Mouse (Mus musculus) embryonic facial prominence, embryonic 11.5 days (tissue): ENCODE data around the gene Actrt3. TPM values are rescaled to one million over a fixed set of nuclear protein-coding genes. Genes with fewer than 3 reads are reported as not detected.

ENCODE experiments used
- ATAC-seq: fragments of 200-750 bp; cut with Nextera tagmentation; replicated peaks from 2 replicates; pipeline ENCODE4 v1.8.0; 2017; ENCODE audit warnings: low read depth; ENCODE audit not compliant: insufficient number of reproducible peaks, low FRiP score, low TSS enrichment
- DNase-seq: peaks from one replicate; pipeline ENCODE4 v3.0.0-alpha.2; 2015; ENCODE audit warnings: low spot score
- H3K27ac ChIP-seq: fragments of 300-500 bp; sonication (generic); replicated peaks from 2 replicates; pipeline ENCODE4 v1.5.1; 2014; ENCODE audit warnings: mild to moderate bottlenecking, low read depth, low read length, control low read depth
- H3K27me3 ChIP-seq: fragments of 300-500 bp; sonication (generic); 2 replicates; pipeline ENCODE4 v1.6.1; 2014; ENCODE audit warnings: mild to moderate bottlenecking, low read length, moderate library complexity, mixed read lengths; ENCODE audit not compliant: control insufficient read depth, insufficient read depth
- H3K36me3 ChIP-seq: fragments of 300-500 bp; sonication (generic); replicated peaks from 2 replicates; pipeline ENCODE4 v1.6.1; 2014; ENCODE audit warnings: low read depth, mild to moderate bottlenecking, low read length, moderate library complexity, mixed read lengths; ENCODE audit not compliant: control insufficient read depth, insufficient read depth
- H3K4me1 ChIP-seq: fragments of 300-500 bp; sonication (generic); 2 replicates; pipeline ENCODE4 v1.6.1; 2014; ENCODE audit warnings: low read length, mixed read lengths; ENCODE audit not compliant: control insufficient read depth, insufficient read depth
- H3K4me2 ChIP-seq: fragments of 300-500 bp; sonication (generic); 2 replicates; pipeline ENCODE4 v1.6.1; 2014; ENCODE audit warnings: low read depth, mild to moderate bottlenecking, control low read depth, low read length, moderate library complexity
- H3K4me3 ChIP-seq: fragments of 300-500 bp; sonication (generic); 2 replicates; pipeline ENCODE4 v1.5.1; 2014; ENCODE audit warnings: low read depth, low read length, control low read depth
- H3K9ac ChIP-seq: fragments of 300-500 bp; sonication (generic); replicated peaks from 2 replicates; pipeline ENCODE4 v1.6.1; 2014; ENCODE audit warnings: mild to moderate bottlenecking, control low read depth, low read length
- H3K9me3 ChIP-seq: fragments of 300-500 bp; sonication (generic); replicated peaks from 2 replicates; pipeline ENCODE4 v1.6.1; 2016; ENCODE audit warnings: mild to moderate bottlenecking, low read length, inconsistent platforms, mixed read lengths; ENCODE audit not compliant: control insufficient read depth
- WGBS: fragments of 180-500 bp; shearing (Covaris S2); extraction: QIAGEN DNeasy Blood & Tissue Kit; methylation state at CpG from one replicate; pipeline ENCODE4 v1.1.7; 2014; 5-methylcytosine and 5-hydroxymethylcytosine counted together
- polyA plus RNA-seq: library from polyadenylated mRNA; unstranded; fragments of >200 nt; fragmentation: Nextera tagmentation; extraction: Ambion mirVana; gene quantifications from 2 replicates; pipeline ENCODE4 v1.2.1, GENCODE M21; 2014

The Actrt3 gene
- 0.10 and 0.24 TPM in 2 replicates for polyA plus RNA-seq

DNA sequence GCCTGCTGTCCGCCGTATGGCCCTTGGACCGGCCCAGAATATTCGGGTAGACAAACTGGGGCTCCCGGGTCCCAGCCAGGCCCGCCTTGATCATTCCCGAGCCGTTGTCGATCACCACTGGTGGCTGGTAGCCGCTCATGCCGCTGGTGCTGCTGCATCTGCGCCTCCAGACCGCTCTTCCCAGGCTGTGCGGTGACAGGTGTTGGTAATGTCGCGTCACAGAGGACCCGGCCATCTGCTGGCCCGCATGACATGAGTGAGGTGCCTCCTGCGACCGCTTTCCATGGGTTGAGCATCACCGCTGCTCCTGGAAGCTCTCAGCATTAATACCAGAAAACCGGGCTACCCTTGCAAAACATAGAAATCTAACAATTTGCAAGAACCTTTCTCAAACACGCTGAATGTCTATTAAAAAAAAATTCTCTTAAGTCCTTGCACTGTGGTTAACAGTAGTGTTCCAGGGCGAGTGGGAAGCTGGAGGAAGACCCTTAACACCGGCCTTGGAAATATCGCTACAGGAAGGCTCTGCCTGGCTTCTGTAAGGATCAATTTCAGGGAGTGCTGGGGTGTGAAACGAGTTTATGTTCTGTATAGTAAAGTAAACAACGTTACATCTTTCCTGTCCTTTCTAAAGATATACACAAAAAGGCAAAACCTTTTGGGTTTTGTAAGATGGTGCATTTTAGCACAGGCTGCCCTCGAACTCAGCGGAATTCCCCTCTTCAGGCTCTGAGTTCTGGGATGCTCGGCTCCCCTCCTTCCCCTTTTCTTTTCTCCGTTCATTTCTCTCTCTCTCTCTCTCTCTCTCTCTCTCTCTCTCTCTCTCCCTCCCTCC lies at the start of gene Actrt3:
Gene Actrt3 (minus strand): TSS at position 229 of the 835 bp plus-strand sequence.
- ATAC-seq = no peak
- H3K27ac ChIP-seq = no peak within 1 kb of the TSS; the same call in 1 of the 2 replicates

DNA sequence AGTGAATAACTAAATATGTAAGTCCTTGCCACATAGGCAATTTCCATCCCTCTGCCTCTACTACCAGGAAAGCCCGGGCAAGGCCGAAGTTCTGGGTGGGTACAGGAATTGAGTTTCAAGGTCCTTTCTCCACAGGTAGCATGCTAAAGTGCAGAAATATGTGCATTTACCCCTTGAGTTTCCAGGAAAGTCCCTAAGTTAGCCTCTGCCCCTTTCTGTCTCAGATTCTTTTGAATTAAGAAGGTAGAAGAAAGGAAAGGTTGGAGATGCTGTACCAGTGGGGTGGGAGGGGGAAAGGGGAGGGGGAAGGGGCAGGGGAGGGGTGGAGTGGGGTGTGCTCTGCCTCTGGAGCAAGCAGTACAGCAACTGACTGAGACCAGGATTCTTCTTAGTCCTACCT lies 48.7 kb upstream of the Actrt3 start:
- Histone ChIP-seq H3K27me3 (peaks cover 8% of the 10 kb centered on the region), H3K9ac (no peak overlapping the region), H3K4me2 (no peak overlapping the region), H3K4me1 (peaks cover 5% of the 10 kb centered on the region; the same call in 1 of the 2 replicates), H3K36me3 (no peaks in the 10 kb centered on the region), H3K9me3 (no peaks in the 10 kb centered on the region), H3K27ac (no peak overlapping the region), H3K4me3 (no peak overlapping the region)
- no peak for DNase-seq
- ATAC-seq = no peak
- WGBS = 92% methylated on average over 2 of the region's 2 CpGs

More for the DNA sequence above, at the start of gene Actrt3:
- peak; percentile 50 for DNase-seq
- no peaks in the 10 kb centered on the region for H3K9me3 ChIP-seq
- H3K27me3 ChIP-seq = peaks cover 2% of the 10 kb centered on the region; the same call in 1 of the 2 replicates
- no peaks in the 10 kb centered on the region for H3K4me1 ChIP-seq
- H3K4me2 ChIP-seq = peak within 1 kb of the TSS; percentile 86
- H3K9ac ChIP-seq = peak within 1 kb of the TSS; percentile 51
- WGBS = 1% methylated on average over 32 of the region's 32 CpGs
- H3K36me3 ChIP-seq = no peaks in the 10 kb centered on the region
- H3K4me3 ChIP-seq = peak within 1 kb of the TSS; percentile 45

DNA sequence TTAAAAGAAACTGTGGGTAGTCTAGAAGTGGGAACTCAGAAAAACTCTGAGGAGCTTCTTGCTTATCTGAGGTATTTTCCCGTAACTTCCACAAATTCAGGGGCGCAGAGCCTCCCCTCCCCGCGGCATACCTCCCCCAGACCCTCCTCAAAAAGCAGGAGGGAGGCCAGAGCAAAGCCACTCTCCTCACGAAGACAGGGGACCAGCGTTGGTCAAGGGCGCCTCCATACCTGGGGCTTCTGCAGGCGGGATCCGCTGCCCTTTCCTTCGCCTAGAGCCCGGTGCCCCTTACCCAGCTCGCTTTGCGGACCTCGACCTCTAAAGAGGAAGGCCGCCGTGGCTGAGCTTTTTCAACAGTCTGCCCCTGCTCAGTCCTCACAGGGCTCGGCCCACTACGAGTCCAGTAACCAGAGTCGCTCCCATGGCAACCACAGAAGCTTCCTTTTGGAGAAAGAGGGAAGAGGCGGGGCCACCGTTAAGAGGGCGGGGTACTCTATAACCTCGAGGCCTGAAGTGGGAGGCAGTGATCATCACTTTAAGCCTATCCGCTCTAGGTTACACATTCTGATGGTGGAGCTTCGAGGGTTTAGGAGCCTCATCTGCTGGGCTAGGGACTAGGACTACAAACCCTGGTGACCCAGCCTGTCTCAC lies 47.8 kb upstream of the Actrt3 start, which contains the start of gene Lrrc34:
Gene Lrrc34 (minus strand): TSS at position 430 of the 651 bp plus-strand sequence.
- Histone ChIP-seq H3K36me3 (no peaks in the 10 kb centered on the region), H3K9ac (peak within 1 kb of the TSS; percentile 61), H3K9me3 (no peaks in the 10 kb centered on the region), H3K4me1 (peaks cover 5% of the 10 kb centered on the region; the same call in 1 of the 2 replicates), H3K4me2 (peak within 1 kb of the TSS; percentile 74), H3K27me3 (peaks cover 8% of the 10 kb centered on the region), H3K4me3 (peak within 1 kb of the TSS; percentile 35), H3K27ac (no peak within 1 kb of the TSS)
- WGBS = 1% methylated on average over 25 of the region's 25 CpGs
- ATAC-seq = peak; percentile 88
- peak; percentile 89 for DNase-seq

DNA sequence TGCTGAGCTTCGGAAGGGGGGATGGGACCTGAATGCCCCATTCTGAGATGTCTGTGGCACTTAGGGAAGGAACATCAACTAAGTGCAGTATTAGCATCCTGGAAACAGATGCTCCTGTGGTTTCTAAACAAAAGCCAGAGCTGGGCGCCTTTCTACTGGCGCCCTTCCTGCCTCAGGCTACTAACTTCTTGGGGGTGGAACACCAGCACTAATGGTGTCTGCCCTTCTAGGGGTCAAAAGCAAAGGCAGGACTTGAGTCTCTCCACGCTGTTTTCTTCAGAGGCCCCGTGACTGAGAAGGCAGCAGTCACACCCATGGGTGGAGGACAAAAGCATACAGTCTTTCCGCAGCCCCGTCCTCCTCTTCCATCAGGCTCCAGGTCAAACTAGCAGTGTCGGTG lies 47.0 kb upstream of the Actrt3 start:
- Histone ChIP-seq H3K27ac (no peak overlapping the region), H3K4me2 (no peak overlapping the region), H3K36me3 (no peaks in the 10 kb centered on the region), H3K9me3 (no peaks in the 10 kb centered on the region), H3K4me1 (peaks cover 5% of the 10 kb centered on the region; the same call in 1 of the 2 replicates), H3K4me3 (no peak overlapping the region), H3K9ac (no peak overlapping the region), H3K27me3 (peaks cover 8% of the 10 kb centered on the region)
- peak; percentile 17 for DNase-seq
- 38% methylated on average over 8 of the region's 8 CpGs for WGBS
- no peak for ATAC-seq

DNA sequence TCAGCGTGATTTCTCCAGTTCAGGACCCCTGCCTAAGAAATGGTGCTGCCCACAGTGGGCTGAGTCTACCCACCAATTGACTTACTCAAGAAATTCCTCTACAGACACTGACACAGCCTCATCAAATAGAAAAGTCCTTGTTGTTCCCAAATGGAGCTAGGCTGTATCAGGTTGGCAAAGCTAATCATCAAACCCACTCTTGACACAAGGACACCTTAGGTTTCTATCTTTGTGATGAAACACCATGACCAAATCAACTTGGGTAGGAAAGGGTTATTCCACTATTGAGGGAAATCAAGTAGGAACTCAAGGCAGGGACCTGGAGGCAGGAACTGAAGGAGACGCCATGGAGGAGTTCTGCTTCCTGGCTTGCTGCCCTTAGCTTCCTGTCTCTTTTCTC lies 44.5 kb upstream of the Actrt3 start, which contains the start of gene Lrriq4:
Gene Lrriq4 (plus strand): TSS at position 301 of the 400 bp plus-strand sequence.
- H3K27ac ChIP-seq = no peak within 1 kb of the TSS
- WGBS = 73% methylated on average over 2 of the region's 2 CpGs
- H3K36me3 ChIP-seq = no peaks in the 10 kb centered on the region
- DNase-seq (no peak), ATAC-seq (no peak)
- H3K4me2 ChIP-seq = no peak within 1 kb of the TSS
- H3K9me3 ChIP-seq = no peaks in the 10 kb centered on the region
- H3K4me3 ChIP-seq = no peak within 1 kb of the TSS
- peaks cover under 1% of the 10 kb centered on the region; the same call in 1 of the 2 replicates for H3K27me3 ChIP-seq
- H3K9ac ChIP-seq = no peak within 1 kb of the TSS
- H3K4me1 ChIP-seq = peaks cover 2% of the 10 kb centered on the region; the same call in 1 of the 2 replicates

DNA sequence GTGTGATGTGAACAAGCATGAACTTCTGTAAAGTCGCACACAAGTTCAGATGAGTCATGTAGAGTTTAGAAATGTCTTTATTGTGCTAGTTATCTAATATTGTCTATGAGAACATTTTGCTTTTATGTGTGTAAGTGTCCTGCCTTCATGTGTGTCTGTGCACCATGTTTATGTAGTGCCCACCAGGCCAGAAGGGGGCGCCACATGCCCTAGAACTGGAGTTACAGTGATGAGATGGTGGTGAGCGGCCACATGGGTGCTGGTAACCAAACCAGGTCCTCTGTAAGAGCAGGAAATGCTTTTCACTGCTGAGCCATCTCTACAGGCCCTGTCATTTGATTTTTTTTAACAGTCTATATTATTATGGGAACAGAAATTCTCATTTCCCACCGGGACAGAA lies 35.9 kb upstream of the Actrt3 start:
- Histone ChIP-seq H3K4me3 (no peak overlapping the region), H3K27ac (no peak overlapping the region), H3K9me3 (no peaks in the 10 kb centered on the region), H3K36me3 (no peaks in the 10 kb centered on the region), H3K9ac (no peak overlapping the region), H3K4me2 (no peak overlapping the region), H3K27me3 (no peaks in the 10 kb centered on the region), H3K4me1 (no peaks in the 10 kb centered on the region)
- 81% methylated on average over 4 of the region's 4 CpGs for WGBS
- ATAC-seq (no peak), DNase-seq (no peak)

DNA sequence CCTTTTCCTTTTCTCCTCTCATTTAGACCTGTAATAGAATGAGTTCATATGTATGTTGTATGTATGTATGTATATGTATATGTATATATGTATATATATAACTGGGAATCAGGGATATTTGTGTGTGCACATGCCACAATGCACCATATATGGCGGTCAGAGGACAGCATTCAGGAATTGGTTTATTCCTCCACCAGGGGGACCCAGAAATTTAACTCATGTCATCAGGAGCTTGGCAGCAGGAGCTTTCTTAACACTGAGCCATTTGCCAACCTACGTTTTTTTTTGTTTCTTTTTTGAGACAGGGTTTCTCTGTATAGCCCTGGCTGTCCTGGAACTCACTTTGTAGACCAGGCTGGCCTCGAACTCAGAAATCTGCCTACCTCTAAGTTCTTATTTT lies 33.9 kb upstream of the Actrt3 start:
- Histone ChIP-seq H3K9ac (no peak overlapping the region), H3K4me3 (no peak overlapping the region), H3K27ac (no peak overlapping the region), H3K4me2 (no peak overlapping the region), H3K9me3 (no peaks in the 10 kb centered on the region), H3K4me1 (no peaks in the 10 kb centered on the region), H3K36me3 (no peaks in the 10 kb centered on the region), H3K27me3 (no peaks in the 10 kb centered on the region)
- DNase-seq = peak; percentile 23
- WGBS = 49% methylated on average over 3 of the region's 3 CpGs
- ATAC-seq = no peak
